Mouse (Mus musculus): ENCODE measurements around the gene Drc3.

The Drc3 gene

DNA sequence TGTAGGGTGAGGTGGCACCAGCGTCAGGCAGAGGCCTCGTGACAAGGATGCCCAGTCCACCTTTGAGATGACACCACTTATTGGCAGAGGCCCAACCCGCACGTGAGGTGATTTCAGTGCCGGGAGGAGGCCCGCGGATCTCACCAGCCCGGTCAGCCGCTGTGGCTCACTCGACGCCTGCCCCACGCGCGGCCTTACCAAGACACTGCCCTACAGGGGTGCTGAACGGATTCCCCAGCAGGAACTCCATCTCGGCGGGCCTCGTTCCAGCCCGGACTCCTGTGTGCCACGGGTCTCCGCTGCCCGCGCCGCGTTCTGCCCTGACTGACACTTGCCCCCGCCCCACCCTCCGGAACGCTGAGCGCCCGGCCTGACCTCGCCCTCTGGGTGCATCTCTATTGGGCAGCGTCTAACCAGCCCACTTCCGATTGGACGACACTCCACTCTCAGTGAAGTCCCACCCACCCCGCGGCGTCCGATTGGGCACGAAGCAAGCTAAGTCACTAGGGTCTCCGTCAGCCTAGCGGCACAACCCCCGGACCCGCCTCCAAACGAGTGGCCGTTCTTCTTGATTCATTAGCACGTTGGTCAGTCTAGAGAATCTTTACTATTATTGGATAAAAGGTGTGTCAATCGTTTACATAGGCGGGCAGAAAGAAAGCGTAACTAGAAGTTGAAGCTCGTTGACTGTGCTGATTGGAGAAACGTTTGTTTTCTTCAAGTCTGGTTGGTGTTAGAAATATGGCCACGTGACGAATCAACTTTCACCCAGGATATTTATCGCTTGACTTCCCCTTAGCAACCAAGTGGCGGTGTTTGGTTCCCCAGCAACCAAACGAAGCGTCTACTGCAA is at the start of gene Drc3, which contains the start of gene Tom1l2:
Gene Drc3 (plus strand): TSS at position 771 of the 853 bp plus-strand sequence.
Gene Tom1l2 (minus strand): TSS at position 347 of the 853 bp plus-strand sequence.
- peak; percentile 99 for DNase-seq (ENCODE audit: low read depth)

GRCm38 (mm10) chr11:60303497-60303896 is 49.6 kb upstream of the Drc3 start:
- no peak for DNase-seq (ENCODE audit: low read depth)

GRCm38 (mm10) chr11:60305611-60306010 is 47.5 kb upstream of the Drc3 start:
- DNase-seq (ENCODE audit: low read depth) = no peak

GRCm38 (mm10) chr11:60306834-60307233 is 46.3 kb upstream of the Drc3 start:
- no peak for DNase-seq (ENCODE audit: low read depth)

GRCm38 (mm10) chr11:60307375-60307825 is 45.7 kb upstream of the Drc3 start:
- DNase-seq (ENCODE audit: low read depth) = no peak

DNA sequence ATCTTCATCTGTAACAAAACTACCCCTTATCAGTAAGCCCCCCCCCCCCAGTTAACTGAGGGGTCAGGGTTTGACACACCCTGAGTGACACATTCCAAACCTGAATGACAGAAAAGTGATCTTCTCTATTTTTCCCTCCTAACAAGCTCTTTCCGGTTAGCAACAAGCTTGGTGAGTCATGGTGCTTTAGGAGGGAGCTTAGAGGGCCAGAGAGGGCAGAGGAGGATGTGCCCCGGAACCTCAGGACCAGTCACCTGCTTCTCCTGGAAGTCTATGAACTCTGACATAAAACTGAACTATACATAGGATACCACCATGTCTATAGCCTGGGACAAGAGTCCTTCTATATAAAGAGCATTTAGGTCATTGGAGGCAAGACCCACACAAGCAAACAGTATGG is 45.1 kb upstream of the Drc3 start:
- DNase-seq (ENCODE audit: low read depth) = no peak

GRCm38 (mm10) chr11:60308506-60309116 is 44.5 kb upstream of the Drc3 start:
- no peak for DNase-seq (ENCODE audit: low read depth)

DNA sequence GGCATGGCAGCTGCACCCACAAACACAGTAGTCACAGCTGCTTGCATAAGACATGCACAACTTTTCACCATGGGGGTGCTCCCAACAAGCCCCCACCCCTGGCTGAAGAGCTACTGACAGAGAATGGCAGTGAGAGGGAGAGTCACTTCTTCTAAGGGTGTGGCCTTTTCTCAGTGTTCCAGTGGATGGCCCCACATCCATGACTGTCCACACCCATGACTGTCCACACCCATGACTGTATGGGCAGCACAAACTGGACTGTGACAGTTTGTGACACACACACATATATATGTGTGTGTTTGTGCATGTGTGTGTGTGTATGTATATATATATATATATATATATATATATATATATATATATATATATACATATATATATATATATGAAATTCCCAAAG is 43.3 kb upstream of the Drc3 start:
- no peak for DNase-seq (ENCODE audit: low read depth)

DNA sequence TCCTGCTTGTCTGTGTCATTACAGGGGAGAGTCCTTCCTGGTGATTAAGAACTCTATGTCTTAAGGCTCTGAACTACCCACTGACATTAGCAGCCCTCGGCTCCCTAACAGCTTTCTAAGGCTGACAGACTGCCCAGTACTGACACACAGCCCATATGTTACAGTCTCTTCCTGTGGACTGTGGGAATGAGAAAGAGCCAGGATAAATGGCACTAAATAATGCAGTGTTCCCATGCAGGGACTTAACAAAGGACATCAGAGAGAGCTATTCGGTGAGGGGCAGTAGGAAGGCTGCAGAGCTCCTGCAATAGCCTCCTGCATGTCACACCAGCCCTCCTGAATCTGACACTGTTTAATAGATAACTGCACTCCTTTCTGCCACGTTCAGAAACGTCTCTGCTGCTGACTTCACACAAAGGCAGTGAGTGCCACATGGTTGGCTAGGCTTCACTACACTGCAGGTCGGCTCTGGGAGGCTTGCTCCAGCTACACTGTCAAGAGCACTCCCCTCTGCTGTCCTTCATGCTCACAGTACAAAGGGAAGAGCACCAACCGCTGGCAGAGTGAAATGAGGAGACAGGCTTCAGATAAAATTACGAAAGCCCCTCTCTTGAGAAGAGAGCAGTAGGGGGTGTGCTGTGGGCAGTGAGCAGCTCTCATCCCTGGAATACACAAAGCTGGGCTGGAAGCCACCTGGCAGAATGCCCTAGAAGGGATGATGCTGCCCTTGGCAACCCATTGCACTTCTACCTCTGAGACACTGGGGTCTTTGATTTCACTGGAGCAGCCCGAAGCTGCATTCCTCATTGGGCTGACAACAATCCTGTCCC is 41.9 kb upstream of the Drc3 start:
- no peak for DNase-seq (ENCODE audit: low read depth)

GRCm38 (mm10) chr11:60316250-60316649 is 36.9 kb upstream of the Drc3 start:
- no peak for DNase-seq (ENCODE audit: low read depth)

DNA sequence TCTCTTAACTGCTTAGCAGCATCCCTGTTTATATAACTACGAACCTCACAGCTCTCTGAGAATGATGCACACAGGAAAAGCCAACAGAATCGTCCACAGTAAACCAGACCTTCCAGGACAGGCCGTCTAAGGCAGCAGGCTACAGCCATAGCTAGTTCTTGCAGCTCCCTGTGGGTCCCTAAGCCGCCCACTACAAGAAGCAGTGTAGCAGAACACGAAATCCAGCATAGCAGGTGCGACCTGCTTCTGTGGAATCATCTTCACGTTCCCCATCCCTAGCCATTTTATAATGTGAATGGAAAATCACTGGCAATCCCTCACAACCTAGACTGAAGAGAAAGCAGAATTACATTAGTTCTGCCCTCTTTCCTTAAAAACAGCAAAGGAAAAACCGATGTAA is 36.2 kb upstream of the Drc3 start:
- DNase-seq (ENCODE audit: low read depth) = no peak

- DNase-seq (ENCODE audit: low read depth) = no peak
Observed at GRCm38 (mm10) chr11:60317376-60318102, 35.6 kb upstream of the Drc3 start.

- no peak for DNase-seq (ENCODE audit: low read depth)
Observed at GRCm38 (mm10) chr11:60318716-60319115, 34.4 kb upstream of the Drc3 start.

- DNase-seq (ENCODE audit: low read depth) = no peak
Observed at GRCm38 (mm10) chr11:60319257-60320066, 33.7 kb upstream of the Drc3 start.

DNA sequence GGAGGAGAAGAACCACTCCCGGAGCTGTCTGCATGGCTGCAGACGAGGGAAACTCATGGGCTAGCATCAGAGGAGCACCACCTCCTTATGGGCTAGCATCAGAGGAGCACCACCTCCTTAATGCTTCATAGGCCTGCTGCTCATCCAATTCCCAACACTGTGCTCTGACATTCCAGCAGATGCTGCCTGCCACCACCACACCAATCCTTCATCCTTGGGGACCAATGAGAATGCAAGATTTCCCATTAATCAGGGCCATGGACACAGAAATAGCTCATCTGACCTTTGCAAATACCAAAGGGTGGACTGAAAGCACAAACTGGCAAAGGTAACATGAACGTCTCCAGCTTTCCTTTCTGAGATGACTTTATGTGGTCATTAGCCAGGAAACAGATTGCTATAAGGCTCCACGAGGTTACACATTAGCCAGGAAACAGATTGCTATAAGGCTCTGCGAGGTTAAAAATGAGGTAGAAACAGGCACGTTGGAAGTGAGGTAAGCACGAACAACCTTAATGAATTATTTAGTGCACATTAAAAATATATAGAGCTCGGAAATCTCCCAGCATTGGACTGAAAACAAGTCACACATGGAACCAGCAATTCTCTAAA is 32.6 kb upstream of the Drc3 start:
- DNase-seq (ENCODE audit: low read depth) = no peak

DNA sequence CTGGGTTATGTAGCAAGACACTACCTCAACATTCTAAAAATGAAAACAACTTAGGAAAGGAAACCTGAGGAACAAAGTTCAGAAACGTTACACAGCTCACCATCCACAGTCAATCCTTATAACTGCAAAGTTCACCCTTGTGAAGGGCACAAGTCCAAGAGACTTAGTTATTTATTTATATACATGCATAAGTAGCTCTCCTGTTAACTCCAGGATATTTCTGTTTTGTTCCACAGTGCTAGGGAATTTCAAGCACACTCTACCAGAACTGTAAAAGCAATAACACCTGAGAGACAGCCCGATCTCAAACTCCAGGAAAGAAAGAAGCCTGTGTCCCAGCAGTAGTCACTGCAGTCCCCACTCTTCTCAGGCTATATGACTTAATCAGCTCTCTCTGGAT is 31.7 kb upstream of the Drc3 start:
- DNase-seq (ENCODE audit: low read depth) = no peak

DNA sequence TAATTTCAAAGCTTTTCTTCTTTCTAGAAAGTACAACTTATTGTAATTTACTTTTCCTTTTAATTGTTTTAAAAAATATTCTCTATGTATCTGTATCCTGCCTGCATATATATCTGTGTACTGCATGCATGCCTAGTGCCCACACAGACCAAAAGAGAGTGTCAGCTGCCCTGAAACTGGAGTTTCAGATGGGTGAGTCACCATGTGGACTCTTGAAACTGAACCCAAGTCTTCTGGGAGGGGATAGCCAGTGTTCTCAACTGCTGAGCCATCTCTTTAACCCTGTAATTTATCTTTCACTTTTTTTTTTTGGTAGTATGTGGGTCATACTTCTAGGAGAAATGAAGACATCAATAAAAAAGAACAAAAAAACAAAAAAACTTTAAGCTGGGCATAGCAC is 29.4 kb upstream of the Drc3 start:
- no peak for DNase-seq (ENCODE audit: low read depth)

- DNase-seq (ENCODE audit: low read depth) = no peak
Observed at GRCm38 (mm10) chr11:60330551-60330950, 22.6 kb upstream of the Drc3 start.

GRCm38 (mm10) chr11:60333461-60333860 is 19.7 kb upstream of the Drc3 start:
- no peak for DNase-seq (ENCODE audit: low read depth)

- DNase-seq (ENCODE audit: low read depth) = no peak
Observed at GRCm38 (mm10) chr11:60334124-60334523, 19.0 kb upstream of the Drc3 start.

GRCm38 (mm10) chr11:60335771-60336170 is 17.4 kb upstream of the Drc3 start:
- no peak for DNase-seq (ENCODE audit: low read depth)
